Mouse (Mus musculus) A20 (cell line): ENCODE data around the gene Gm1043.

Experiments used
- DNase-seq: peaks from one replicate; pipeline ENCODE4 v3.0.0-alpha.2; 2011; ENCODE audit warnings: low read depth, low spot score

The Gm1043 gene

GRCm38 (mm10) chr5:37085241-37085640 lies at the start of gene Gm1043:
Gene Gm1043 (plus strand): TSS chr5:37085370.
- DNase-seq = peak; percentile 17

- DNase-seq = no peak
Observed at GRCm38 (mm10) chr5:37035896-37036295, 49.3 kb upstream of the Gm1043 start.

GRCm38 (mm10) chr5:37036884-37037283 lies 48.3 kb upstream of the Gm1043 start:
- DNase-seq = no peak

- no peak for DNase-seq
Observed at GRCm38 (mm10) chr5:37039908-37040307, 45.3 kb upstream of the Gm1043 start.

- peak; percentile 90 for DNase-seq
Observed at GRCm38 (mm10) chr5:37040711-37041110, 44.5 kb upstream of the Gm1043 start.

GRCm38 (mm10) chr5:37041651-37042050 lies 43.5 kb upstream of the Gm1043 start:
- DNase-seq = peak; percentile 48

- no peak for DNase-seq
Observed at GRCm38 (mm10) chr5:37042934-37043333, 42.2 kb upstream of the Gm1043 start.

- peak; percentile 80 for DNase-seq
Observed at GRCm38 (mm10) chr5:37044793-37045192, 40.4 kb upstream of the Gm1043 start.

- DNase-seq = peak; percentile 16
Observed at GRCm38 (mm10) chr5:37045582-37045981, 39.6 kb upstream of the Gm1043 start.

GRCm38 (mm10) chr5:37046791-37047190 lies 38.4 kb upstream of the Gm1043 start:
- no peak for DNase-seq

GRCm38 (mm10) chr5:37047206-37047915 lies 37.8 kb upstream of the Gm1043 start:
- DNase-seq = peak; percentile 78

GRCm38 (mm10) chr5:37047992-37048391 lies 37.2 kb upstream of the Gm1043 start:
- peak; percentile 89 for DNase-seq

GRCm38 (mm10) chr5:37049111-37049510 lies 36.1 kb upstream of the Gm1043 start:
- peak; percentile 45 for DNase-seq

GRCm38 (mm10) chr5:37050521-37051373 lies 34.4 kb upstream of the Gm1043 start:
- peak; percentile 83 for DNase-seq

GRCm38 (mm10) chr5:37051374-37052100 lies 33.6 kb upstream of the Gm1043 start:
- DNase-seq = peak; percentile 51

- DNase-seq = no peak
Observed at GRCm38 (mm10) chr5:37052846-37053245, 32.3 kb upstream of the Gm1043 start.

- no peak for DNase-seq
Observed at GRCm38 (mm10) chr5:37055789-37056188, 29.4 kb upstream of the Gm1043 start.

- peak; percentile 67 for DNase-seq
Observed at GRCm38 (mm10) chr5:37056471-37056870, 28.7 kb upstream of the Gm1043 start.

- no peak for DNase-seq
Observed at GRCm38 (mm10) chr5:37061612-37062011, 23.6 kb upstream of the Gm1043 start.

GRCm38 (mm10) chr5:37064454-37065449 lies 20.4 kb upstream of the Gm1043 start:
- no peak for DNase-seq
